Mouse (Mus musculus) embryo, embryonic 11 days (tissue): ENCODE measurements around the gene 1810010D01Rik.

Source experiments
- DNase-seq: peaks from one replicate; pipeline ENCODE4 v3.0.0-alpha.2; 2015

1810010D01Rik gene

DNA sequence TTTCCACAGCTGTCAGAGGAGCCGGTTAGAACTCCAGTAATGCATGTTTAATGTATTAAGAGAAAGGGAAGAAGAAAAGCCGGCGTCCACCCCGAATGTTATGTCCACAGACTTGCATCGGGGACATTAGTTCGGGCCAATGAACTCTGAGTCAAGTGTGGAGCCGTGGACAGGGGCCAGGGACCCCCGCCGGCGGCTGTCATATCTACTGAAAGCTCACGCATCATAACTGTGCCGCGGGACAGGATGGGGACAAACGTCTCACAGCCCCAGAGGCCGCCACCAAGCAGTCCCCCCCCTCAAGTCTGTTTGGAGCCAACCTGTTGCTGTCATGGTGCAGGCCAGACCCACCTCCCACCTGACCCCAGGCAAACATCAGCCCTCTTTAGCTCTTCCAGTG is 34.4 kb downstream of the 1810010D01Rik start:
- peak; percentile 35 for DNase-seq

DNA sequence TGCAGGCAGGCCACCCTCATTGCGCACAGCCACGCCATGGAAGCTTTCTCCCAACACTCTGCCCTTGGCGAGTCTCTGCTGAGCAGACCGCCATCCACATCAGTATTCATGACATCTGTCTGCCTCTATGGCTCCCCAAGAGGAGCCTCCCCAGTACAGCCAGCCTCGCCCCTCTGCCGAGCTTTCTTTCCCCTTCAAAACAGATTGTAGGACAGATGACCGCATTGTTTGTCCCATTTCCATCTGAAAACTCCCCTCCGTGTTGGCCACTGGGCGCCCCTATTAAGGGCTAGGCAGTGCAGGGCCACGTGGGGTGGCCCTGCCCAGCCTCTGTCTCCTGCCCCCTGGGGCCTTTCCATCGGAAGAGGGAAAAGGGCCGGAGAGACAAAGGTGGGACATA is 34.8 kb downstream of the 1810010D01Rik start:
- DNase-seq = peak; percentile 77

DNA sequence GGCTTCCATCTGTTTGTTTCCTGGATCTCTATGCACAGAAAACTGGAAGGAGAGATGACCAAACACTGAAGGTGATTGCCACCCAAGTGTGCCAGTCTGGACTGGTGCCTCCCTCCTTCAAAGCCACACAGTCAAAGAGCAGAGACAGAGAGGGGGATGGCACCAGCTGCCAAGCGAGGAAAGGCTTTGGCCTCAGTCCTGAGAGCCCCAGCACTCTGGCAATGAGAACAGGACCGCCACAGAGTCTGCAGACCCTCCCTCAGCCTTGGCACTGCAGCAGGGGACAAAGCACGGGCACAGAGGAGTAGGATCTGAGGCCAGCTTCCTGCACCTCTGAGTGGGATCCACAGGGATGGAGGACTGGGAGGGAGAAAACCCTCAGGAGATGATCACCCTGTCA is 38.2 kb downstream of the 1810010D01Rik start:
- DNase-seq = no peak

DNA sequence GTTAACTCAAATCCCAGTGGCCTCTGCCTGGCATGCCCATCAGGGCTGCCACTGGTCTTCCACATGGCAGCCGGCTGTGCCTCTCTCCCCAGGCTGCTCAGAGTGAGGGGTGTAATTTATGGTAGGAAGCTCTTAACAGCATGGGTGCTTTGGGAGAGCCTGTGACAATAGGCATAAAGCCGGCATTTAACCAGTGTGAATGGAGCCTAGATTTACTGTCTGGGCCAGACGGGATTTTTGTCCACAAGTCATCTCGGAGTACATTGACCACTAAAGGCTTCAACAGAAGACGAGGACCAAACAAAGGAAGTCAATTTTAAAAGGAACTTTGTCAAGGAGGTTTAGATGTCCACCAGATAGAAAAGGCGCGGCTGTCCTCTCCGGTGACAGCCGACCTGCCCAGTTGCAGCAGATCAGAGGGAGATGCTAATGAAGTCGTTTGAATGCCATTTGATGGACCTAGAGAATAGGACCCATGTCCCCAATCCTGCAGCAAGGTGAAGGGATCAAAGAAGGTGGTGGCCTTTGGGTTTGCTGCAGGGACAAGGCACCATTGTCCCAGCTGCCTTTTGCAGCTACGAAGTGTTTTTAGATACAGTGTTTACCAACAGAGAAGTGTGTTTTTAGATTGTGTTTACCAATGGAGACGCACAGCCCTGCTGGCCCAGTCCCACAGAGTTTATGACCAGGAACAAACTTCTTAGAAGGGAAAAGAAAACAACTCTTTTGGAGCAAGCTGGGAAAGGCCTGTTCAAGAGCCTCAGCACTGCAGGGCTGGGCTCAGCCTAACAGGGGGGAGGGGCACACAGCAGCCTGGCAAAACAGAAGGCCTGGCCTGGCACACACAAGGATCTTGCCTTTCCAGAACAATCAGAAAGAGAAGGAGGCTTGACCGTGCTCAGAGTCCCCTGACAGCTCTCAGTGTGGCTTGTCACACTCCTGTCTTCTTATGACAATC is 48.4 kb downstream of the 1810010D01Rik start:
- peak; percentile 75 for DNase-seq
